Mouse (Mus musculus): ENCODE data around the gene Synm.

DNA sequence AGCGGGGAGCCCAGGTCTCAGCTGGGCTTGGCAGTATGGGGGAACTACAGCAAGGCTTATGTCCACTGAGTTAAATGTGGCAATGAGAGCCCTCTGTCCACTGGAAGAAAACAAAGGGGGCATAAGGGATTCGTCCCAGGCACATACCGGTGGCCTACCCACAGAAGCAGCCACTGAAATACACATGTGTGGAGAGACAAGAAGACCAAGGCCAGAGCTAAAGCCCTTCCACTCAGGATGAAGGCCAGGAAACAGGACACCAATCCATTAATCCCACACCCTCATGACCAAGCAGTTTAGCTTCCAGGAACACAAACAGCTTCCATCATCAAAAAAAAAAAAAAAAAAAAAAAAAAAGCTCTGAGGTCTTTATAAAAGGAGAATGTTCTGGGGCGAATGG lies 19.2 kb downstream of the Synm start:
- no peak for TF ChIP-seq MEF2A (IDR thresholded peaks at IDR 0.05; ENCODE audit: extremely low read depth, insufficient replicate concordance, low read depth, low read length, poor library complexity, severe bottlenecking)
- TF ChIP-seq JUND (IDR thresholded peaks at IDR 0.05; ENCODE audit: low read depth, low read length): no peak
- no peak for TF ChIP-seq CTCF (IDR thresholded peaks at IDR 0.05 in 2 of 3, conservative IDR thresholded peaks at IDR 0.05 in 1 of 3; ENCODE audit: control insufficient read depth in 1 of 3, insufficient read depth in 1 of 3, low read depth in 2 of 3, low read length in 3 of 3, poor library complexity in 1 of 3, severe bottlenecking in 1 of 3)
- no peak for TF ChIP-seq NELFE (IDR thresholded peaks at IDR 0.05; ENCODE audit: low read depth, low read length)
- no peak for TF ChIP-seq ZKSCAN1 (IDR thresholded peaks at IDR 0.05; ENCODE audit: low read depth, low read length)
- no peak for TF ChIP-seq TCF12 (IDR thresholded peaks at IDR 0.05; ENCODE audit: low read depth, low read length)
- no peak for TF ChIP-seq EP300 (IDR thresholded peaks at IDR 0.05; ENCODE audit: low read depth in 1 of 2, low read length in 2 of 2)
- no peak for TF ChIP-seq MAZ (IDR thresholded peaks at IDR 0.05; ENCODE audit: low read depth, low read length)
- no peak for TF ChIP-seq TAL1 (IDR thresholded peaks at IDR 0.05; ENCODE audit: low read length)
- no peak for TF ChIP-seq RCOR1 (IDR thresholded peaks at IDR 0.05; ENCODE audit: low read depth, low read length)
- no peak for TF ChIP-seq BHLHE40 (IDR thresholded peaks at IDR 0.05; ENCODE audit: borderline replicate concordance, low read depth, low read length)
- no peak for TF ChIP-seq NRF1 (IDR thresholded peaks at IDR 0.05; ENCODE audit: insufficient read depth, low read depth, low read length, poor library complexity, severe bottlenecking)

All from MEL (cell line).